Mouse (Mus musculus) forebrain, postnatal 0 days (tissue): Measurements from ENCODE around the gene E130309D02Rik. TPM values are rescaled to one million over a fixed set of nuclear protein-coding genes. Genes with fewer than 3 reads are reported as not detected.

Experiments used
- ATAC-seq: fragments of 200-750 bp; cut with Nextera tagmentation; 2 replicates; pipeline ENCODE4 v1.8.0; 2017; ENCODE audit warnings: mild to moderate bottlenecking, moderate library complexity
- DNase-seq: peaks from one replicate; pipeline ENCODE4 v3.0.0-alpha.2; 2015
- H3K27ac ChIP-seq: fragments of 300-500 bp; sonication (generic); 2 replicates; pipeline ENCODE4 v1.5.1; 2014; ENCODE audit warnings: low read depth, mild to moderate bottlenecking, antibody characterized with exemption, low read length, moderate library complexity, mixed read lengths
- H3K27me3 ChIP-seq: fragments of 300-500 bp; sonication (generic); 2 replicates; pipeline ENCODE4 v1.6.1; 2014; ENCODE audit warnings: mild to moderate bottlenecking, low read length, mixed read lengths; ENCODE audit not compliant: insufficient read depth
- H3K36me3 ChIP-seq: fragments of 300-500 bp; sonication (generic); 2 replicates; pipeline ENCODE4 v1.6.1; 2014; ENCODE audit warnings: mild to moderate bottlenecking, moderate library complexity; ENCODE audit not compliant: insufficient read depth
- H3K4me1 ChIP-seq: fragments of 300-500 bp; sonication (generic); 2 replicates; pipeline ENCODE4 v1.6.1; 2014; ENCODE audit warnings: antibody characterized with exemption; ENCODE audit not compliant: insufficient read depth
- H3K4me2 ChIP-seq: fragments of 300-500 bp; sonication (generic); 2 replicates; pipeline ENCODE4 v1.6.1; 2014; ENCODE audit warnings: low read depth, mild to moderate bottlenecking, moderate library complexity
- H3K4me3 ChIP-seq: fragments of 300-500 bp; sonication (generic); 2 replicates; pipeline ENCODE4 v1.5.1; 2014; ENCODE audit warnings: low read depth, low read length, mixed read lengths
- H3K9ac ChIP-seq: fragments of 300-500 bp; sonication (generic); 2 replicates; pipeline ENCODE4 v1.6.1; 2014; ENCODE audit warnings: mild to moderate bottlenecking
- H3K9me3 ChIP-seq: fragments of 300-500 bp; sonication (generic); 2 replicates; pipeline ENCODE4 v1.6.1; 2016; ENCODE audit warnings: low read length
- CTCF ChIP-seq: sonication (generic); IDR thresholded peaks from 2 replicates; pipeline ENCODE4 v1.5.1; 2016; ENCODE audit warnings: antibody characterized with exemption, control low read depth, low read depth
- WGBS: fragments of 180-500 bp; shearing (Covaris S2); extraction: QIAGEN DNeasy Blood & Tissue Kit; methylation state at CpG from one replicate; pipeline ENCODE4 v1.1.7; 2014; 5-methylcytosine and 5-hydroxymethylcytosine counted together
- polyA plus RNA-seq: library from polyadenylated mRNA; unstranded; fragments of >200 nt; fragmentation: Nextera tagmentation; extraction: Ambion mirVana; gene quantifications from 2 replicates; pipeline ENCODE4 v1.2.1, GENCODE M21; 2015
- total RNA-seq: library from RNA; depleted of rRNA; stranded (reverse); fragments of >200 nt; gene quantifications from 2 replicates; pipeline ENCODE4 v1.2.3, GENCODE M21; 2014

The E130309D02Rik gene
- total and polyA plus RNA-seq, 2 experiments from 2014 or later = 29.2 to 44.7 TPM

GRCm38 (mm10) chr5:143356686-143357388 is 41.7 kb upstream of the E130309D02Rik start, which contains the start of gene Grid2ip:
Grid2ip (plus strand) TSS chr5:143357338.
- 16% methylated on average over 16 of the region's 17 CpGs for WGBS
- Histone ChIP-seq H3K36me3 (no peaks in the 10 kb centered on the region), H3K4me3 (peak within 1 kb of the TSS; percentile 12; the same call in 1 of the 2 replicates), H3K9ac (peak within 1 kb of the TSS; percentile 25; the same call in 1 of the 2 replicates), H3K27me3 (peaks cover 3% of the 10 kb centered on the region; the same call in 1 of the 2 replicates), H3K27ac (no peak within 1 kb of the TSS), H3K9me3 (0 out of 2 replicates have a peak, but pooled peaks cover 3% of the 10 kb centered on the region), H3K4me2 (peak within 1 kb of the TSS; percentile 43), H3K4me1 (no peaks in the 10 kb centered on the region)
- ATAC-seq = no peak
- TF ChIP-seq CTCF = no peak
- no peak for DNase-seq

DNA sequence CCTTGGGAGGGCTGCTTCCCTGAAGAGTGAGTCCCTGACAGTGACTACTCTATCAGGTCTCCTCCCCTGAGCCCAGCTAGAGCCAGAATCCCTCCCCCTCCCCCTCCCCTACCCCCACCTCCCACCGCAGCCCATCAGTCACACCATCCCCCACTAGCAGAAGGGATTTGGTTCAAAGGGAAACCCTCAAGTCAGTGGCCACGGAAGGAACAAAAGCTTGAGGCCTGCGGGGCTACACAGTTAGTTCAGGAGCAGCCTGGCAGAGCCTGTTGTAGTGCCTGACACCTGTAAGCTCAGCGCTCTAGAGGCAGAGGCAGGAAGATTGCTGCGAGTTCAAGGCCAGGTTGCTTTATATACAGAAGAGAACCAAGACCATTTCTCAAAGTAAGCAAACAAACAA is 40.9 kb upstream of the E130309D02Rik start:
- Histone ChIP-seq H3K9ac (no peak overlapping the region), H3K9me3 (0 out of 2 replicates have a peak, but pooled peaks cover 3% of the 10 kb centered on the region), H3K4me1 (no peaks in the 10 kb centered on the region), H3K36me3 (no peaks in the 10 kb centered on the region), H3K4me3 (no peak overlapping the region), H3K27me3 (peaks cover 3% of the 10 kb centered on the region; the same call in 1 of the 2 replicates), H3K4me2 (no peak overlapping the region), H3K27ac (no peak overlapping the region)
- TF ChIP-seq CTCF = no peak
- DNase-seq = no peak
- ATAC-seq = no peak
- 38% methylated on average over 5 of the region's 5 CpGs for WGBS

- Histone ChIP-seq H3K4me3 (no peak overlapping the region), H3K4me1 (no peaks in the 10 kb centered on the region), H3K9ac (no peak overlapping the region), H3K4me2 (no peak overlapping the region), H3K27ac (no peak overlapping the region), H3K27me3 (no peaks in the 10 kb centered on the region), H3K9me3 (0 out of 2 replicates have a peak, but pooled peaks cover 3% of the 10 kb centered on the region), H3K36me3 (no peaks in the 10 kb centered on the region)
- TF ChIP-seq CTCF = no peak
- ATAC-seq = peak; percentile 51
- 39% methylated on average over 8 of the region's 8 CpGs for WGBS
- peak; percentile 25 for DNase-seq
Observed at GRCm38 (mm10) chr5:143346367-143346766, 31.2 kb upstream of the E130309D02Rik start.

DNA sequence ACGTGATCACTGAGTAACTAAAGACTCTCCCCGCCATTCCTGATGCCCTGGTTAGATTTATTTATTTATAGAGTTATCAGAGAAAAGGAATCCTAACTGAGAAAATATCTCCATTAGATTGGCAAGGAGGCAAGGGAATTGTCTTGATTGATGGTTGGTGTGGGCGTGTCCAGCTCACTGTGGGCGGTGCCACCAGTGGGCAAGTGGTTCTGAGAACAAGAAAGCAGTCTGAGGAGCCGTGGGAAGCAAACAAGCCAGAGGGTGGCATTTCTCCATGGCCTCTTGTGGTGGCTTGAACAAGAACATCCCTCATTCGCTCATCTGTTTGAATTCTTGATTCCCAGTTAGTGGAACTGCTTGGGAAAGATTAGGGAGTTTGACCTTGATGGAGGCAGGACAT is 24.4 kb upstream of the E130309D02Rik start:
- Histone ChIP-seq H3K9me3 (no peaks in the 10 kb centered on the region), H3K9ac (no peak overlapping the region), H3K4me3 (no peak overlapping the region), H3K27ac (no peak overlapping the region), H3K27me3 (0 out of 2 replicates have a peak, but pooled peaks cover 3% of the 10 kb centered on the region), H3K4me2 (no peak overlapping the region), H3K36me3 (no peaks in the 10 kb centered on the region), H3K4me1 (no peaks in the 10 kb centered on the region)
- WGBS = 57% methylated on average over 6 of the region's 6 CpGs
- DNase-seq = no peak
- TF ChIP-seq CTCF = no peak
- no peak for ATAC-seq

DNA sequence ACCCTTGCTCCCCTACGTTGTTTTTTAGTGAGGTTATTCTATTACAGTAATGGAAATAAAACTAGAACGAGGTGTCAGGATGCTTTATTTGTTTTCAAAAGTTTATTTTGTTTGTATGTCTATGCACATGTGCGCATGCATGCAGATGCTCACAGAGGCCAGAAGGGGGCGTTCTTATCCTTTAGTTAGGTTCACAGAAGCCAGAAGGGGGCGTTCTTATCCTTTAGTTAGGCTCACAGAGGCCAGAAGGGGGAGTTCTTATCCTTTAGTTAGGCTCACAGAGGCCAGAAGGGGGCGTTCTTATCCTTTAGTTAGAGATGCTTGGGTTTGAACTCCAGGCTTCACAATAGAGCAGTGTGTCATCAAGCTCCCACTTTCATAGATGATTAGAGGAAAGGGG is 21.4 kb upstream of the E130309D02Rik start:
- 65% methylated on average over 6 of the region's 6 CpGs for WGBS
- Histone ChIP-seq H3K4me2 (no peak overlapping the region), H3K9me3 (no peaks in the 10 kb centered on the region), H3K27me3 (0 out of 2 replicates have a peak, but pooled peaks cover 3% of the 10 kb centered on the region), H3K4me1 (no peaks in the 10 kb centered on the region), H3K27ac (no peak overlapping the region), H3K36me3 (no peaks in the 10 kb centered on the region), H3K9ac (no peak overlapping the region), H3K4me3 (no peak overlapping the region)
- peak; percentile 67 for TF ChIP-seq CTCF
- ATAC-seq (no peak), DNase-seq (peak; percentile 45)

GRCm38 (mm10) chr5:143335089-143335460 is 19.9 kb upstream of the E130309D02Rik start:
- Histone ChIP-seq H3K4me2 (no peak overlapping the region), H3K9me3 (no peaks in the 10 kb centered on the region), H3K36me3 (no peaks in the 10 kb centered on the region), H3K27ac (no peak overlapping the region), H3K4me3 (no peak overlapping the region), H3K9ac (no peak overlapping the region), H3K27me3 (0 out of 2 replicates have a peak, but pooled peaks cover 3% of the 10 kb centered on the region), H3K4me1 (no peaks in the 10 kb centered on the region)
- TF ChIP-seq CTCF = no peak
- ATAC-seq = no peak
- WGBS = 80% methylated on average over 7 of the region's 7 CpGs
- DNase-seq = no peak

DNA sequence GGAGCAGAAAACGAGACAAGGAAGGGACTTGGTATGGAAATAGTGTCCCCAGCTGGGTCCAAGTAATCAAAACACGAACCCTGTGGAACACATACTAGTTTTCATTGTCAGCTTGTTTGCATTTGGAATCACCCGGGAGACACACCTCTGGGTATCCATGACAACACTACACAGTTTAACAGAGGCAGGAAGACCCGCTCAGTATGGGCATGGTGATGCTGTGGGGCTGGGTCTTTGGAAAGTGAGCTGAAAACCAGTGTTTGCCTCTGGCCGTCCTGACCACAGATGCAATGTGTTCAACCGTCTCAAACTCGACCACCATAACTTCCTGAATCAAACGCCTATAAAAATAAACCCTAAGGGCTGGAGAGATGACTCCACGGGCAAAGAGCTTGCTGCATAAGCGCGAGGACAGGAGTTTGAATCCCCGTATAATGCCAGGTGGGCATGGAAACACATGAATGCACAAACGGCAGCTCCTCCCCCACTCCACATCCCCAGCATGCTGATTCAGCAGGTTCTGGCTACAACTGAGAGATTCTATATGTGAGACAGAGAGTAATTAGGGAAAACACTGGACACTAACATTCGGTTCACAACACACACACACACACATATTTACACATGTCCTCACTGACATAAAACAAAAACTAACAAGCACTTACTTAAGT is 19.4 kb upstream of the E130309D02Rik start:
- H3K36me3 ChIP-seq = no peaks in the 10 kb centered on the region
- DNase-seq (no peak), ATAC-seq (0 out of 2 replicates have a peak, but pooled peaks have one; percentile 27)
- TF ChIP-seq CTCF = no peak
- H3K4me1 ChIP-seq = peaks cover 3% of the 10 kb centered on the region; the same call in 1 of the 2 replicates
- 0 out of 2 replicates have a peak, but pooled peaks cover 3% of the 10 kb centered on the region for H3K27me3 ChIP-seq
- no peak overlapping the region for H3K9ac ChIP-seq
- WGBS = 75% methylated on average over 14 of the region's 14 CpGs
- H3K4me2 ChIP-seq = no peak overlapping the region
- H3K9me3 ChIP-seq = no peaks in the 10 kb centered on the region
- no peak overlapping the region for H3K27ac ChIP-seq
- H3K4me3 ChIP-seq = no peak overlapping the region
